Mouse (Mus musculus): ENCODE measurements around the gene Adh6b. TPM values are rescaled to one million over a fixed set of nuclear protein-coding genes. Genes with fewer than 3 reads are reported as not detected.

Gene Adh6b
- polyA plus RNA-seq, 1 experiment = not detected

- H3K36me3 ChIP-seq (ENCODE audit: control insufficient read depth, insufficient read depth) = no peaks in the 10 kb centered on the region
- no peak overlapping the region for H3K4me2 ChIP-seq (ENCODE audit: low read depth)
- TF ChIP-seq REST (IDR thresholded peaks at IDR 0.05; ENCODE audit: insufficient read depth, insufficient read length) (no peak), SRF (IDR thresholded peaks at IDR 0.05; ENCODE audit: control insufficient read depth, insufficient read length, low read depth) (no peak), MYOG (IDR thresholded peaks at IDR 0.05; ENCODE audit: control insufficient read depth in 1 of 3, insufficient read depth in 1 of 3, insufficient read length in 2 of 3, low read depth in 2 of 3) (no peak), CEBPB (IDR thresholded peaks at IDR 0.05; ENCODE audit: insufficient read depth, poor library complexity, severe bottlenecking) (no peak), POLR2AphosphoS2 (IDR thresholded peaks at IDR 0.05; ENCODE audit: insufficient read length, low read depth) (no peak), POLR2A (IDR thresholded peaks at IDR 0.05; ENCODE audit: insufficient read length, low read depth) (no peak), MAX (IDR thresholded peaks at IDR 0.05; ENCODE audit: low read depth) (no peak), MYOD1 (IDR thresholded peaks at IDR 0.05; ENCODE audit: control insufficient read depth in 1 of 3, insufficient read length in 2 of 3, low read depth in 2 of 3) (no peak), USF1 (IDR thresholded peaks at IDR 0.05; ENCODE audit: low read depth) (no peak), TCF12 (IDR thresholded peaks at IDR 0.05; ENCODE audit: insufficient read depth, poor library complexity, severe bottlenecking) (no peak), TCF3 (IDR thresholded peaks at IDR 0.05; ENCODE audit: insufficient read length, low read depth) (no peak), E2F4 (IDR thresholded peaks at IDR 0.05; ENCODE audit: insufficient read depth) (no peak)
- no peaks in the 10 kb centered on the region for H3K27me3 ChIP-seq (ENCODE audit: control insufficient read depth, insufficient read depth, insufficient read length)
- no peak overlapping the region for H3K4me3 ChIP-seq
- H3ac ChIP-seq (ENCODE audit: control insufficient read depth, insufficient read length) = no peak overlapping the region
- no peaks in the 10 kb centered on the region for H3K79me2 ChIP-seq (ENCODE audit: control insufficient read depth, insufficient read depth)
Observed at GRCm38 (mm10) chr3:138334320-138334719, 7.3 kb upstream of the Adh6b start.

- TF ChIP-seq POLR2A (IDR thresholded peaks at IDR 0.05; ENCODE audit: insufficient read length, low read depth) (no peak), MAX (IDR thresholded peaks at IDR 0.05; ENCODE audit: low read depth) (no peak), POLR2AphosphoS2 (IDR thresholded peaks at IDR 0.05; ENCODE audit: insufficient read length, low read depth) (no peak), TCF3 (IDR thresholded peaks at IDR 0.05; ENCODE audit: insufficient read length, low read depth) (no peak), USF1 (IDR thresholded peaks at IDR 0.05; ENCODE audit: low read depth) (no peak), E2F4 (IDR thresholded peaks at IDR 0.05; ENCODE audit: insufficient read depth) (no peak), REST (IDR thresholded peaks at IDR 0.05; ENCODE audit: insufficient read depth, insufficient read length) (no peak), MYOG (IDR thresholded peaks at IDR 0.05; ENCODE audit: control insufficient read depth in 1 of 3, insufficient read depth in 1 of 3, insufficient read length in 2 of 3, low read depth in 2 of 3) (no peak), CEBPB (IDR thresholded peaks at IDR 0.05; ENCODE audit: insufficient read depth, poor library complexity, severe bottlenecking) (no peak), TCF12 (IDR thresholded peaks at IDR 0.05; ENCODE audit: insufficient read depth, poor library complexity, severe bottlenecking) (no peak), MYOD1 (IDR thresholded peaks at IDR 0.05; ENCODE audit: control insufficient read depth in 1 of 3, insufficient read length in 2 of 3, low read depth in 2 of 3) (no peak), SRF (IDR thresholded peaks at IDR 0.05; ENCODE audit: control insufficient read depth, insufficient read length, low read depth) (no peak)
- H3K4me3 ChIP-seq = no peak overlapping the region
- H3K79me2 ChIP-seq (ENCODE audit: control insufficient read depth, insufficient read depth) = no peaks in the 10 kb centered on the region
- no peaks in the 10 kb centered on the region for H3K27me3 ChIP-seq (ENCODE audit: control insufficient read depth, insufficient read depth, insufficient read length)
- H3K4me2 ChIP-seq (ENCODE audit: low read depth) = no peak overlapping the region
- no peak overlapping the region for H3ac ChIP-seq (ENCODE audit: control insufficient read depth, insufficient read length)
- no peaks in the 10 kb centered on the region for H3K36me3 ChIP-seq (ENCODE audit: control insufficient read depth, insufficient read depth)
Observed at GRCm38 (mm10) chr3:138335566-138335965, 6.0 kb upstream of the Adh6b start.

- Histone ChIP-seq H3K36me3 (ENCODE audit: control insufficient read depth, insufficient read depth) (no peaks in the 10 kb centered on the region), H3K4me3 (no peak overlapping the region), H3K79me2 (ENCODE audit: control insufficient read depth, insufficient read depth) (no peaks in the 10 kb centered on the region), H3ac (ENCODE audit: control insufficient read depth, insufficient read length) (no peak overlapping the region), H3K4me2 (ENCODE audit: low read depth) (no peak overlapping the region), H3K27me3 (ENCODE audit: control insufficient read depth, insufficient read depth, insufficient read length) (no peaks in the 10 kb centered on the region)
- TF ChIP-seq POLR2A (IDR thresholded peaks at IDR 0.05; ENCODE audit: insufficient read length, low read depth) (no peak), TCF12 (IDR thresholded peaks at IDR 0.05; ENCODE audit: insufficient read depth, poor library complexity, severe bottlenecking) (no peak), MAX (IDR thresholded peaks at IDR 0.05; ENCODE audit: low read depth) (no peak), POLR2AphosphoS2 (IDR thresholded peaks at IDR 0.05; ENCODE audit: insufficient read length, low read depth) (no peak), CEBPB (IDR thresholded peaks at IDR 0.05; ENCODE audit: insufficient read depth, poor library complexity, severe bottlenecking) (no peak), USF1 (IDR thresholded peaks at IDR 0.05; ENCODE audit: low read depth) (no peak), MYOG (IDR thresholded peaks at IDR 0.05; ENCODE audit: control insufficient read depth in 1 of 3, insufficient read depth in 1 of 3, insufficient read length in 2 of 3, low read depth in 2 of 3) (no peak), REST (IDR thresholded peaks at IDR 0.05; ENCODE audit: insufficient read depth, insufficient read length) (no peak), SRF (IDR thresholded peaks at IDR 0.05; ENCODE audit: control insufficient read depth, insufficient read length, low read depth) (no peak), E2F4 (IDR thresholded peaks at IDR 0.05; ENCODE audit: insufficient read depth) (no peak), MYOD1 (IDR thresholded peaks at IDR 0.05; ENCODE audit: control insufficient read depth in 1 of 3, insufficient read length in 2 of 3, low read depth in 2 of 3) (no peak)
Observed at GRCm38 (mm10) chr3:138336104-138336754, 5.3 kb upstream of the Adh6b start.

GRCm38 (mm10) chr3:138347041-138347440 lies 5.5 kb downstream of the Adh6b start:
- Histone ChIP-seq H3ac (ENCODE audit: control insufficient read depth, insufficient read length) (no peak overlapping the region), H3K36me3 (ENCODE audit: control insufficient read depth, insufficient read depth) (no peaks in the 10 kb centered on the region), H3K4me2 (ENCODE audit: low read depth) (no peak overlapping the region), H3K4me3 (no peak overlapping the region), H3K79me2 (ENCODE audit: control insufficient read depth, insufficient read depth) (no peaks in the 10 kb centered on the region), H3K27me3 (ENCODE audit: control insufficient read depth, insufficient read depth, insufficient read length) (no peaks in the 10 kb centered on the region)
- no peak for TF ChIP-seq CEBPB (IDR thresholded peaks at IDR 0.05; ENCODE audit: insufficient read depth, poor library complexity, severe bottlenecking)
- no peak for TF ChIP-seq USF1 (IDR thresholded peaks at IDR 0.05; ENCODE audit: low read depth)
